In genomic region chr15:36903922-36904321, GRCm38 (mm10) we compare ENCODE assay signal across 29 mouse cellular contexts.
DNase-seq lines count a peak whose midpoint lies in the region; ATAC-seq and TF ChIP-seq lines count a peak whose summit lies in the region.
"Had no signal": no experiment of that assay in that cellular context is flagged by ENCODE, and none has a peak within 500 bp of the region (broad histone marks: within the 10 kb centered on the region; RNA-seq: fewer than 3 reads in every experiment).

No protein-coding gene starts in this region.

- DNase-seq in kidney, adult 2 months = peak; percentile 57
- DNase-seq in lung, adult 18-20 months = no peak
- peak; percentile 53 for DNase-seq in ES-CJ7 (ENCODE audit: low read depth, low spot score)
- no peak for DNase-seq in layer of hippocampus, adult 8-10 months (ENCODE audit: low spot score in 2 of 2)
- DNase-seq: adrenal gland, postnatal 14 days; cerebellum, adult 11 months; cerebellum, adult 9-11 months; heart, adult 2 months; liver, postnatal 0 days; right cerebral cortex, postnatal 25 days; spleen, adult 18-20 months; thymus, postnatal 14 days had no signal

- no peaks in the 10 kb centered on the region for H3K36me3 ChIP-seq in kidney, adult 2 months (ENCODE audit: control insufficient read depth, insufficient read depth, low read length)
- no peaks in the 10 kb centered on the region for H3K36me3 ChIP-seq in kidney, embryonic 14.5 days (ENCODE audit: control insufficient read depth, insufficient read depth, low read length)
- H3K36me3 ChIP-seq in lung, embryonic 15.5 days = no peaks in the 10 kb centered on the region
- no peaks in the 10 kb centered on the region for H3K36me3 ChIP-seq in heart, embryonic 12.5 days
- H3K36me3 ChIP-seq: embryonic facial prominence, embryonic 13.5 days; heart, embryonic 15.5 days; intestine, embryonic 15.5 days; limb, embryonic 12.5 days; midbrain, embryonic 10.5 days; midbrain, embryonic 15.5 days; neural tube, embryonic 15.5 days had no signal

- peak overlapping the region; percentile 74 for H3K27ac ChIP-seq in kidney, adult 2 months (ENCODE audit: insufficient read depth, low read depth, low read length)
- no peak overlapping the region; the same call in 1 of the 2 replicates for H3K27ac ChIP-seq in kidney, embryonic 14.5 days (ENCODE audit: low read depth, low read length)
- H3K27ac ChIP-seq in lung, embryonic 15.5 days = peak overlapping the region; percentile 76; the same call in 1 of the 2 replicates
- no peak overlapping the region for H3K27ac ChIP-seq in heart, embryonic 12.5 days (ENCODE audit: poor library complexity, severe bottlenecking)
- H3K27ac ChIP-seq: embryonic facial prominence, embryonic 13.5 days; heart, adult 2 months; heart, embryonic 15.5 days; left cerebral cortex, adult 2 months; limb, embryonic 12.5 days; midbrain, embryonic 10.5 days; midbrain, embryonic 15.5 days; neural tube, embryonic 15.5 days had no signal

- TF ChIP-seq POLR2A in kidney, adult 2 months (IDR thresholded peaks at IDR 0.05; ENCODE audit: low read depth, low read length) = no peak

- peaks cover 43% of the 10 kb centered on the region for H3K4me1 ChIP-seq in kidney, adult 2 months (ENCODE audit: control insufficient read depth, insufficient read depth, low read length)
- H3K4me1 ChIP-seq in kidney, embryonic 14.5 days (ENCODE audit: control insufficient read depth, insufficient read depth, low read length) = peaks cover 21% of the 10 kb centered on the region
- peaks cover 39% of the 10 kb centered on the region for H3K4me1 ChIP-seq in lung, embryonic 15.5 days
- peaks cover 32% of the 10 kb centered on the region for H3K4me1 ChIP-seq in heart, embryonic 12.5 days (replicated peaks)

- ATAC-seq in kidney, embryonic 14.5 days (ENCODE audit: low FRiP score, low TSS enrichment) = no peak
- no peak for ATAC-seq in lung, embryonic 15.5 days (ENCODE audit: borderline replicate concordance, extremely low read depth, low FRiP score, low TSS enrichment)
- no peak for ATAC-seq in heart, embryonic 12.5 days (ENCODE audit: insufficient number of reproducible peaks, low FRiP score)
- ATAC-seq: activated CD4-positive, CD25-positive, alpha-beta regulatory T cell, adult 4 months; forebrain, embryonic 16.5 days; hindbrain, embryonic 16.5 days; intestine, embryonic 15.5 days; midbrain, embryonic 15.5 days had no signal

- no peak overlapping the region for H3K4me3 ChIP-seq in kidney, adult 2 months (ENCODE audit: insufficient read depth, low read depth, low read length)
- H3K4me3 ChIP-seq in kidney, embryonic 14.5 days (ENCODE audit: low read length) = no peak overlapping the region
- no peak overlapping the region for H3K4me3 ChIP-seq in lung, embryonic 15.5 days
- no peak overlapping the region for H3K4me3 ChIP-seq in heart, embryonic 12.5 days
- H3K4me3 ChIP-seq: embryonic facial prominence, embryonic 13.5 days; erythroblast, embryonic 14.5 days; heart, adult 2 months; heart, embryonic 15.5 days; intestine, embryonic 15.5 days; left cerebral cortex, adult 2 months; limb, embryonic 12.5 days; midbrain, embryonic 10.5 days; midbrain, embryonic 15.5 days; neural tube, embryonic 15.5 days had no signal

- H3K4me2 ChIP-seq in kidney, embryonic 14.5 days (replicated peaks; ENCODE audit: low read depth, low read length) = no peak overlapping the region
- no peak overlapping the region for H3K4me2 ChIP-seq in lung, embryonic 15.5 days
- no peak overlapping the region for H3K4me2 ChIP-seq in heart, embryonic 12.5 days
- H3K4me2 ChIP-seq: embryonic facial prominence, embryonic 13.5 days; heart, embryonic 15.5 days; intestine, embryonic 15.5 days; limb, embryonic 12.5 days; liver, embryonic 11.5 days; midbrain, embryonic 15.5 days; neural tube, embryonic 15.5 days had no signal

- WGBS in kidney, adult 2 months = 60% methylated on average over 5 of the region's 5 CpGs
- WGBS in kidney, embryonic 14.5 days = 85% methylated on average over 5 of the region's 5 CpGs
- WGBS in lung, embryonic 15.5 days = 72% methylated on average over 5 of the region's 5 CpGs
- 74% methylated on average over 5 of the region's 5 CpGs for WGBS in heart, embryonic 12.5 days

- H3K27me3 ChIP-seq in kidney, adult 2 months (replicated peaks; ENCODE audit: control insufficient read depth, insufficient read depth, low read length) = no peaks in the 10 kb centered on the region
- H3K27me3 ChIP-seq in kidney, embryonic 14.5 days (ENCODE audit: control insufficient read depth, insufficient read depth, low read length) = no peaks in the 10 kb centered on the region
- no peaks in the 10 kb centered on the region for H3K27me3 ChIP-seq in lung, embryonic 15.5 days
- no peaks in the 10 kb centered on the region for H3K27me3 ChIP-seq in heart, embryonic 12.5 days (replicated peaks)
- H3K27me3 ChIP-seq: CH12.LX; embryonic facial prominence, embryonic 13.5 days; heart, embryonic 15.5 days; intestine, embryonic 15.5 days; limb, embryonic 12.5 days; midbrain, embryonic 15.5 days; neural tube, embryonic 15.5 days had no signal

- TF ChIP-seq CTCF in kidney, adult 2 months (conservative IDR thresholded peaks at IDR 0.05; ENCODE audit: insufficient read depth, insufficient read length, low read depth, low read length) = no peak

- H3K9ac ChIP-seq in kidney, embryonic 14.5 days (ENCODE audit: low read depth, low read length) = no peak overlapping the region
- H3K9ac ChIP-seq in lung, embryonic 15.5 days = no peak overlapping the region
- H3K9ac ChIP-seq in heart, embryonic 12.5 days = no peak overlapping the region
- H3K9ac ChIP-seq: embryonic facial prominence, embryonic 13.5 days; heart, embryonic 15.5 days; intestine, embryonic 15.5 days; limb, embryonic 12.5 days; liver, postnatal 0 days; midbrain, embryonic 15.5 days; neural tube, embryonic 15.5 days had no signal

- no peaks in the 10 kb centered on the region for H3K9me3 ChIP-seq in kidney, embryonic 14.5 days (ENCODE audit: control insufficient read depth, low read length)
- no peaks in the 10 kb centered on the region for H3K9me3 ChIP-seq in lung, embryonic 15.5 days
- no peaks in the 10 kb centered on the region for H3K9me3 ChIP-seq in heart, embryonic 12.5 days (replicated peaks)
- H3K9me3 ChIP-seq: embryonic facial prominence, embryonic 13.5 days; heart, embryonic 15.5 days; intestine, embryonic 15.5 days; limb, embryonic 12.5 days; midbrain, embryonic 10.5 days; midbrain, embryonic 15.5 days; neural tube, embryonic 15.5 days had no signal

Comparison
In these comparisons a context has a peak if more than half of its experiments do, and no peak if none do; other contexts are left out.
1. H3K27ac ChIP-seq: peak in kidney, adult 2 months (single experiment) and lung, embryonic 15.5 days (single experiment); none in kidney, embryonic 14.5 days (single experiment) and heart, embryonic 12.5 days (single experiment).
2. DNase-seq: peak in kidney, adult 2 months (single experiment) and ES-CJ7 (single experiment); none in lung, adult 18-20 months (0 of 2) and layer of hippocampus, adult 8-10 months (0 of 2).